Mouse (Mus musculus) midbrain, embryonic 14.5 days (tissue): ENCODE results near the gene C1qa. TPM values are rescaled to one million over a fixed set of nuclear protein-coding genes. Genes with fewer than 3 reads are reported as not detected.
A peak's percentile ranks its signal among the peaks of the same experiment; 100 is the strongest.

Experiments used
- ATAC-seq: fragments of 200-750 bp; cut with Nextera tagmentation; 2 replicates; pipeline ENCODE4 v1.8.0; 2017; ENCODE audit warnings: moderate number of reproducible peaks, moderate library complexity; ENCODE audit not compliant: low FRiP score, low TSS enrichment
- DNase-seq: peaks from one replicate; pipeline ENCODE4 v3.0.0-alpha.2; 2015
- H3K27ac ChIP-seq: fragments of 300-500 bp; sonication (generic); replicated peaks from 2 replicates; pipeline ENCODE4 v1.5.1; 2014; ENCODE audit warnings: mild to moderate bottlenecking, low read depth, low read length, moderate library complexity
- H3K27me3 ChIP-seq: fragments of 300-500 bp; sonication (generic); 2 replicates; pipeline ENCODE4 v1.6.1; 2014; ENCODE audit warnings: low read length, control low read depth, mixed read lengths; ENCODE audit not compliant: control insufficient read depth, insufficient read depth
- H3K36me3 ChIP-seq: fragments of 300-500 bp; sonication (generic); 2 replicates; pipeline ENCODE4 v1.6.1; 2014; ENCODE audit warnings: low read length, control low read depth; ENCODE audit not compliant: control insufficient read depth, insufficient read depth
- H3K4me1 ChIP-seq: fragments of 300-500 bp; sonication (generic); 2 replicates; pipeline ENCODE4 v1.6.1; 2014; ENCODE audit warnings: mild to moderate bottlenecking, antibody characterized with exemption, low read length, control low read depth; ENCODE audit not compliant: control insufficient read depth, insufficient read depth
- H3K4me2 ChIP-seq: fragments of 300-500 bp; sonication (generic); 2 replicates; pipeline ENCODE4 v1.6.1; 2014; ENCODE audit warnings: mild to moderate bottlenecking, low read length, moderate library complexity
- H3K4me3 ChIP-seq: fragments of 300-500 bp; sonication (generic); replicated peaks from 2 replicates; pipeline ENCODE4 v1.5.1; 2014; ENCODE audit warnings: low read depth, low read length
- H3K9ac ChIP-seq: fragments of 300-500 bp; sonication (generic); replicated peaks from 2 replicates; pipeline ENCODE4 v1.6.1; 2014; ENCODE audit warnings: mild to moderate bottlenecking, low read length, moderate library complexity
- H3K9me3 ChIP-seq: fragments of 300-500 bp; sonication (generic); 2 replicates; pipeline ENCODE4 v1.6.1; 2016; ENCODE audit warnings: low read length, control low read depth, mixed read lengths; ENCODE audit not compliant: control insufficient read depth
- WGBS: fragments of 180-500 bp; shearing (Covaris S2); extraction: QIAGEN DNeasy Blood & Tissue Kit; methylation state at CpG from one replicate; pipeline ENCODE4 v1.1.7; 2014; 5-methylcytosine and 5-hydroxymethylcytosine counted together
- polyA plus RNA-seq: library from polyadenylated mRNA; unstranded; fragments of >200 nt; fragmentation: Nextera tagmentation; extraction: Ambion mirVana; gene quantifications from 2 replicates; pipeline ENCODE4 v1.2.1, GENCODE M21; 2014

The C1qa gene
- polyA plus RNA-seq: 12.7 and 23.0 TPM in 2 replicates

- 79% methylated on average over 9 of the region's 9 CpGs for WGBS
- DNase-seq (no peak), ATAC-seq (no peak)
- no peak within 1 kb of the TSS for H3K4me2 ChIP-seq
- H3K9ac ChIP-seq: no peak within 1 kb of the TSS
- no peaks in the 10 kb centered on the region for H3K4me1 ChIP-seq
- no peaks in the 10 kb centered on the region for H3K36me3 ChIP-seq
- no peaks in the 10 kb centered on the region for H3K9me3 ChIP-seq
- peaks cover 33% of the 10 kb centered on the region for H3K27me3 ChIP-seq
- no peak within 1 kb of the TSS for H3K4me3 ChIP-seq
- no peak within 1 kb of the TSS for H3K27ac ChIP-seq
Observed at GRCm38 (mm10) chr4:136898637-136899036, at the start of gene C1qa. C1qa (minus strand) TSS chr4:136898803.

- peaks cover 19% of the 10 kb centered on the region for H3K4me1 ChIP-seq
- ATAC-seq (no peak), DNase-seq (no peak)
- H3K27ac ChIP-seq: no peak overlapping the region
- no peaks in the 10 kb centered on the region for H3K36me3 ChIP-seq
- WGBS: 64% methylated on average over 17 of the region's 17 CpGs
- H3K9me3 ChIP-seq: no peaks in the 10 kb centered on the region
- H3K4me2 ChIP-seq: no peak overlapping the region
- H3K27me3 ChIP-seq: peaks cover 31% of the 10 kb centered on the region
- no peak overlapping the region for H3K4me3 ChIP-seq
- H3K9ac ChIP-seq: no peak overlapping the region
Observed at GRCm38 (mm10) chr4:136945397-136945796, 46.8 kb upstream of the C1qa start.

GRCm38 (mm10) chr4:136944558-136945350, 46.2 kb upstream of the C1qa start:
- ATAC-seq (no peak), DNase-seq (no peak)
- 73% methylated on average over 11 of the region's 11 CpGs for WGBS
- Histone ChIP-seq H3K4me2 (no peak overlapping the region), H3K4me1 (peaks cover 19% of the 10 kb centered on the region), H3K36me3 (no peaks in the 10 kb centered on the region), H3K9me3 (no peaks in the 10 kb centered on the region), H3K27ac (0 out of 2 replicates have a peak overlapping the region, but pooled peaks have one; percentile 13), H3K4me3 (no peak overlapping the region), H3K9ac (no peak overlapping the region), H3K27me3 (peaks cover 25% of the 10 kb centered on the region)

- WGBS: 19% methylated on average over 13 of the region's 13 CpGs
- Histone ChIP-seq H3K4me2 (peak overlapping the region; percentile 38), H3K27me3 (peaks cover 23% of the 10 kb centered on the region), H3K4me1 (peaks cover 15% of the 10 kb centered on the region), H3K4me3 (no peak overlapping the region), H3K9me3 (no peaks in the 10 kb centered on the region), H3K27ac (peak overlapping the region; percentile 26; the same call in 1 of the 2 replicates), H3K36me3 (no peaks in the 10 kb centered on the region), H3K9ac (peak overlapping the region; percentile 24; the same call in 1 of the 2 replicates)
- DNase-seq (no peak), ATAC-seq (no peak)
Observed at GRCm38 (mm10) chr4:136943175-136943574, 44.6 kb upstream of the C1qa start.

GRCm38 (mm10) chr4:136942761-136943160, 44.2 kb upstream of the C1qa start:
- Histone ChIP-seq H3K9ac (peak overlapping the region; percentile 24; the same call in 1 of the 2 replicates), H3K4me1 (peaks cover 15% of the 10 kb centered on the region), H3K36me3 (no peaks in the 10 kb centered on the region), H3K9me3 (no peaks in the 10 kb centered on the region), H3K4me3 (no peak overlapping the region), H3K27me3 (peaks cover 19% of the 10 kb centered on the region), H3K27ac (peak overlapping the region; percentile 26; the same call in 1 of the 2 replicates), H3K4me2 (peak overlapping the region; percentile 38)
- peak; percentile 56 for DNase-seq
- WGBS: 10% methylated on average over 18 of the region's 18 CpGs
- no peak; the same call in 1 of the 2 replicates for ATAC-seq

GRCm38 (mm10) chr4:136937935-136938334, 39.3 kb upstream of the C1qa start:
- WGBS: 93% methylated on average over 5 of the region's 5 CpGs
- peaks cover 24% of the 10 kb centered on the region for H3K27me3 ChIP-seq
- no peak for DNase-seq

GRCm38 (mm10) chr4:136937344-136937743, 38.7 kb upstream of the C1qa start:
- DNase-seq (no peak), ATAC-seq (no peak)
- Histone ChIP-seq H3K9me3 (no peaks in the 10 kb centered on the region), H3K9ac (no peak overlapping the region), H3K4me1 (peaks cover 6% of the 10 kb centered on the region), H3K27me3 (peaks cover 24% of the 10 kb centered on the region), H3K4me2 (no peak overlapping the region), H3K27ac (no peak overlapping the region), H3K36me3 (no peaks in the 10 kb centered on the region), H3K4me3 (no peak overlapping the region)
- WGBS: 81% methylated on average over 4 of the region's 4 CpGs

More at GRCm38 (mm10) chr4:136937935-136938334, 39.3 kb upstream of the C1qa start:
- H3K36me3 ChIP-seq: no peaks in the 10 kb centered on the region
- H3K4me2 ChIP-seq: no peak overlapping the region
- no peaks in the 10 kb centered on the region for H3K9me3 ChIP-seq
- no peak overlapping the region for H3K4me3 ChIP-seq
- no peak for ATAC-seq
- no peak overlapping the region for H3K27ac ChIP-seq
- H3K4me1 ChIP-seq: peaks cover 11% of the 10 kb centered on the region
- H3K9ac ChIP-seq: no peak overlapping the region

GRCm38 (mm10) chr4:136934746-136935613, 36.4 kb upstream of the C1qa start:
- no peak overlapping the region for H3K4me2 ChIP-seq
- no peak overlapping the region for H3K9ac ChIP-seq
- no peak overlapping the region for H3K4me3 ChIP-seq
- DNase-seq (no peak), ATAC-seq (no peak)
- H3K4me1 ChIP-seq: no peaks in the 10 kb centered on the region
- no peak overlapping the region for H3K27ac ChIP-seq
- H3K9me3 ChIP-seq: no peaks in the 10 kb centered on the region
- peaks cover 14% of the 10 kb centered on the region for H3K27me3 ChIP-seq
- WGBS: 35% methylated on average over 18 of the region's 18 CpGs
- H3K36me3 ChIP-seq: no peaks in the 10 kb centered on the region
